ENCODE assay signal across 17 mouse cellular contexts in genomic region chr1:77410716-77411115, GRCm38 (mm10).
DNase-seq lines count a peak whose midpoint lies in the region; ATAC-seq and TF ChIP-seq lines count a peak whose summit lies in the region.
"Had no signal": no experiment of that assay in that cellular context is flagged by ENCODE, and none has a peak within 500 bp of the region (broad histone marks: within the 10 kb centered on the region; RNA-seq: fewer than 3 reads in every experiment).

No protein-coding gene starts in this region.

- peaks cover 58% of the 10 kb centered on the region for H3K4me1 ChIP-seq in forebrain, embryonic 10.5 days
- peaks cover 4% of the 10 kb centered on the region; the same call in 1 of the 2 replicates for H3K4me1 ChIP-seq in forebrain, embryonic 11.5 days (replicated peaks; ENCODE audit: control insufficient read depth, insufficient read depth, low read length)
- peaks cover 77% of the 10 kb centered on the region for H3K4me1 ChIP-seq in forebrain, embryonic 15.5 days
- peaks cover 13% of the 10 kb centered on the region for H3K4me1 ChIP-seq in forebrain, postnatal 0 days (ENCODE audit: insufficient read depth)
- H3K4me1 ChIP-seq in cortical plate, adult 2 months (ENCODE audit: control insufficient read depth, insufficient read depth, low read length) = peaks cover 12% of the 10 kb centered on the region; the same call in 1 of the 2 replicates
- H3K4me1 ChIP-seq: intestine, embryonic 15.5 days had no signal

- 0 out of 2 replicates have a peak overlapping the region, but pooled peaks have one; percentile 33 for H3K27ac ChIP-seq in forebrain, embryonic 10.5 days
- no peak overlapping the region for H3K27ac ChIP-seq in forebrain, embryonic 11.5 days (ENCODE audit: low read depth, low read length)
- H3K27ac ChIP-seq in forebrain, embryonic 15.5 days (replicated peaks) = peak overlapping the region; percentile 54; the same call in 1 of the 2 replicates
- no peak overlapping the region for H3K27ac ChIP-seq in forebrain, postnatal 0 days (ENCODE audit: low read depth, low read length)
- peak overlapping the region; percentile 56 for H3K27ac ChIP-seq in left cerebral cortex, adult 2 months
- 0 out of 2 replicates have a peak overlapping the region, but pooled peaks have one; percentile 14 for H3K27ac ChIP-seq in cortical plate, adult 2 months (ENCODE audit: insufficient read depth, low read length)
- H3K27ac ChIP-seq: gastrocnemius, adult 2 months; hindbrain, embryonic 13.5 days; intestine, embryonic 15.5 days had no signal

- no peak overlapping the region for H3K4me2 ChIP-seq in forebrain, embryonic 11.5 days (ENCODE audit: low read depth, low read length, severe bottlenecking)
- no peak overlapping the region for H3K4me2 ChIP-seq in forebrain, embryonic 15.5 days (replicated peaks)
- H3K4me2 ChIP-seq in forebrain, postnatal 0 days (ENCODE audit: low read depth) = no peak overlapping the region
- H3K4me2 ChIP-seq: heart, embryonic 11.5 days; hindbrain, embryonic 13.5 days; intestine, embryonic 15.5 days had no signal

- DNase-seq in forebrain, embryonic 10.5 days (ENCODE audit: extremely low spot score, low spot score) = no peak
- DNase-seq in forebrain, embryonic 11.5 days (ENCODE audit: low spot score) = no peak
- DNase-seq in forebrain, postnatal 0 days = no peak
- DNase-seq in left cerebral cortex, adult 2 months (ENCODE audit: extremely low spot score in 1 of 2, low spot score in 2 of 2) = no peak
- no peak for DNase-seq in left cerebral cortex, adult 9 months (ENCODE audit: low spot score in 2 of 2)
- no peak for DNase-seq in kidney, adult 9 months
- DNase-seq: adrenal gland, postnatal 10 days; adrenal gland, postnatal 36 days; cerebellum, adult 11 months; cerebellum, postnatal 36 days; gastrocnemius, adult 2 months; heart, adult 11 months had no signal

- 90% methylated on average over 2 of the region's 2 CpGs for WGBS in forebrain, embryonic 10.5 days
- WGBS in forebrain, embryonic 11.5 days = 79% methylated on average over 2 of the region's 2 CpGs
- WGBS in forebrain, embryonic 15.5 days = 52% methylated on average over 2 of the region's 2 CpGs
- 38% methylated on average over 2 of the region's 2 CpGs for WGBS in forebrain, postnatal 0 days

- ATAC-seq in forebrain, embryonic 11.5 days (replicated peaks; ENCODE audit: low FRiP score) = no peak
- ATAC-seq in forebrain, embryonic 15.5 days (replicated peaks) = no peak
- no peak for ATAC-seq in forebrain, postnatal 0 days
- ATAC-seq: intestine, embryonic 15.5 days had no signal

- TF ChIP-seq POLR2A in cortical plate, adult 2 months (IDR thresholded peaks at IDR 0.05; ENCODE audit: extremely low read depth, insufficient read depth, low read length) = no peak

- peaks cover 17% of the 10 kb centered on the region for H3K36me3 ChIP-seq in forebrain, embryonic 10.5 days (replicated peaks)
- no peaks in the 10 kb centered on the region for H3K36me3 ChIP-seq in forebrain, embryonic 11.5 days (ENCODE audit: control insufficient read depth, insufficient read depth, low read length)
- no peaks in the 10 kb centered on the region for H3K36me3 ChIP-seq in forebrain, embryonic 15.5 days
- no peaks in the 10 kb centered on the region for H3K36me3 ChIP-seq in forebrain, postnatal 0 days (ENCODE audit: insufficient read depth)
- H3K36me3 ChIP-seq: hindbrain, embryonic 13.5 days; intestine, embryonic 15.5 days had no signal

- no peak overlapping the region for H3K4me3 ChIP-seq in forebrain, embryonic 10.5 days
- H3K4me3 ChIP-seq in forebrain, embryonic 11.5 days (ENCODE audit: low read depth, low read length) = no peak overlapping the region
- no peak overlapping the region for H3K4me3 ChIP-seq in forebrain, embryonic 15.5 days
- H3K4me3 ChIP-seq in forebrain, postnatal 0 days (ENCODE audit: low read depth, low read length) = no peak overlapping the region
- H3K4me3 ChIP-seq in left cerebral cortex, adult 2 months = no peak overlapping the region
- no peak overlapping the region for H3K4me3 ChIP-seq in cortical plate, adult 2 months (ENCODE audit: insufficient read depth, low read length)
- H3K4me3 ChIP-seq: gastrocnemius, adult 2 months; hindbrain, embryonic 13.5 days; intestine, embryonic 15.5 days had no signal

- H3K27me3 ChIP-seq in forebrain, embryonic 10.5 days (ENCODE audit: poor library complexity, severe bottlenecking) = no peaks in the 10 kb centered on the region
- H3K27me3 ChIP-seq in forebrain, embryonic 11.5 days (ENCODE audit: control insufficient read depth, insufficient read depth, low read length) = no peaks in the 10 kb centered on the region
- H3K27me3 ChIP-seq in forebrain, embryonic 15.5 days = no peaks in the 10 kb centered on the region
- H3K27me3 ChIP-seq in forebrain, postnatal 0 days (ENCODE audit: insufficient read depth, low read length) = no peaks in the 10 kb centered on the region
- H3K27me3 ChIP-seq: hindbrain, embryonic 13.5 days; intestine, embryonic 15.5 days had no signal

- TF ChIP-seq CTCF in forebrain, postnatal 0 days (IDR thresholded peaks at IDR 0.05; ENCODE audit: low read depth) = no peak
- no peak for TF ChIP-seq CTCF in left cerebral cortex, adult 2 months (IDR thresholded peaks at IDR 0.05)
- TF ChIP-seq CTCF in cortical plate, adult 2 months (IDR thresholded peaks at IDR 0.05; ENCODE audit: extremely low read depth, insufficient read depth, low read length) = no peak

- intact Hi-C loops in left cerebral cortex, adult 2 months (cut with DNase I) = loop anchor here (2.0 kb wide), 1 partner anchor 102 kb away; no protein-coding TSS in a partner anchor

- H3K9ac ChIP-seq in forebrain, embryonic 11.5 days (ENCODE audit: low read length) = no peak overlapping the region
- no peak overlapping the region for H3K9ac ChIP-seq in forebrain, embryonic 15.5 days (replicated peaks)
- H3K9ac ChIP-seq in forebrain, postnatal 0 days = no peak overlapping the region
- H3K9ac ChIP-seq: hindbrain, embryonic 13.5 days; intestine, embryonic 15.5 days had no signal

- no peaks in the 10 kb centered on the region for H3K9me3 ChIP-seq in forebrain, embryonic 10.5 days
- H3K9me3 ChIP-seq in forebrain, embryonic 11.5 days (ENCODE audit: control insufficient read depth, low read length) = no peaks in the 10 kb centered on the region
- no peaks in the 10 kb centered on the region for H3K9me3 ChIP-seq in forebrain, embryonic 15.5 days
- H3K9me3 ChIP-seq in forebrain, postnatal 0 days (ENCODE audit: low read length) = no peaks in the 10 kb centered on the region
- H3K9me3 ChIP-seq: hindbrain, embryonic 13.5 days; intestine, embryonic 15.5 days had no signal

Comparison
In these comparisons a context has a peak if more than half of its experiments do, and no peak if none do; other contexts are left out.
1. H3K27ac ChIP-seq: peak in forebrain, embryonic 10.5 days (single experiment), forebrain, embryonic 15.5 days (single experiment), left cerebral cortex, adult 2 months (single experiment) and cortical plate, adult 2 months (single experiment); none in forebrain, embryonic 11.5 days (single experiment) and forebrain, postnatal 0 days (single experiment).